Mouse (Mus musculus) ES-E14 (cell line): ENCODE results near the gene Lingo4.

ENCODE experiments used
- ZC3H11A ChIP-seq: IDR thresholded peaks from 2 replicates; pipeline ENCODE4 v1.6.1; 2012; ENCODE audit warnings: low read depth, mild to moderate bottlenecking, inconsistent platforms, low read length, borderline replicate concordance
- ZNF384 ChIP-seq: IDR thresholded peaks from 2 replicates; pipeline ENCODE4 v1.6.1; 2012; ENCODE audit warnings: low read depth, low read length, inconsistent platforms

- TF ChIP-seq ZC3H11A (no peak), ZNF384 (no peak)
Observed at GRCm38 (mm10) chr3:94362138-94362537, 36.2 kb upstream of the Lingo4 start, which contains the start of gene C2cd4d.
